Mouse (Mus musculus) skeletal muscle tissue, postnatal 0 days (tissue): ENCODE measurements around the gene Zfp235. TPM values are rescaled to one million over a fixed set of nuclear protein-coding genes. Genes with fewer than 3 reads are reported as not detected.

Source experiments
- polyA plus RNA-seq: library from polyadenylated mRNA; unstranded; fragments of >200 nt; fragmentation: Nextera tagmentation; extraction: Ambion mirVana; gene quantifications from 2 replicates; pipeline ENCODE4 v1.2.1, GENCODE M21; 2015

The Zfp235 gene
- 6.6 and 7.2 TPM in 2 replicates for polyA plus RNA-seq

DNA sequence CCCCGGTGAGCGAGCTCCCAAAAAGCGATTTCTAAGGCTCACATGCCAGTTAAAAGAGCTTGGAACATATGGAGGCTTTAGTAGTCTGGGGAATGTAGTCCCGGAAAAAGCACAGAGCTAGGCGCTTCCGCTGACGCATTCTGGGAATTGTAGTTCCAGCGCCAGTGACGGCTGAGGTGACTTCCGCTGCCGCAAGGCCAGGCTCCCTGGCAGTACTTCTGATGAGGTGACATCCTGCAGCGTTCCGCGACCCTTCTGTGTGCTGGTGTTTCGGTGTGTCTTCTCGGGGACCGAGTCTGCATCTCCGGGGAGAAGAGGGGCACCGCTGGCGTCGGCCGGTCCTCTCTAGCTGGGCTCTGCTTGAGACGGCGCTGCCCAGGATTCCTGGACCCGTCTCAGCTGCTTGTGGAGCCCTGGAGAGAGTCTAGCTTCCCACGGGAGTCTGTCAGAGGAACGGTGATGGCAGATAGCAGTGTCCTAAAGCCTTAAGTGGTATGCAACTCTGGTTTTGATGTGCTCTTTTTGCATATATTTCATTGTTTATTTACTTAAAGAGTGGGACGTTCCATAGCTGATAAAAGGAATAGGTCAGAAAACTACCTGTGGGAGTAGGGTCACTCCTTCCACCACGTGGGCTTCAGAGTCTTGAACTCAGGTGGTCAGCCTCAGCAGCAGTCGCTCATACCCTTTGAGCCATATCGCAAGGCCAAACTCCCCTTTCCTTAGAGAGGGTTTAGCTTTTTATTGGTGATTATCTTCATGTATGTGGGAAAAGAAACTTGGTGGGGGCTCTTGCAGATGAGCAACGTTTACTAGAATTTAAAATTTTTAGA is at the start of gene Zfp235:
Gene Zfp235, plus strand, starts transcription at position 174 of the 833 bp plus-strand sequence.

DNA sequence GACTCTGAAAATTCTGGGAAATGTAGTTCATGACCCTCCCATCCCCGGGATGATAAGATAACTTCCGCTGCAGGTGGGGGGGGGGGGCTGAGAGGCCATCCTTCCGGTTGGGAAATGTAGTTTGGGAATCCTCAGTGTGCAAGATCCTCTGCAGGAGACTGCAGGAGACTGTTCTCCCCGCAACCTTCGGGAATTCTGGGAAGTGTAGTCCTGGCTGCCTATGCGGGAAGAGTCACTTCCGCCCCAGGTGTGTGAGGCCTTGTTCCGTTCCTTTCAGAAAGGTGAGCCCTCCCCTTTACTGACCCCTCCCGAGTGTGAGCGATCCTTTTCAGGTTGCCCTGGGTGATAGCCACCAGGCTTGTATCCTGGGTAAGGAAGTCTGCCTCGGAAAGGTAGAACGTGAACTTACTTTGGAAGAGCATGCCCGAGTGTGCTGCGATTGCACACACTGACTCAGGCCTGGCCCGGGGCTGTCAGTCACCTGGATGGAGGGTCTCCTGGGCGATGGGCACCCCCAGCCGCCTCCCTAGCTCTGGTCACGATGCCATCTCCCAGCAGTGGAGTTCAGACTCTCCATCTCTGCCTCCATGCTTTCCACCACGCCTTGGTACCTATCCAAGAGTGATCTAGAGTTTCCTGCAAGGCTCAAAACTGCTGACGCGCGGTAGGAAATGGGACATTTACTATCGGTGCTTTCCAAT is 21.7 kb upstream of the Zfp235 start, which contains the start of gene Zfp112:
Gene Zfp112, plus strand, starts transcription at position 159 of the 701 bp plus-strand sequence.

DNA sequence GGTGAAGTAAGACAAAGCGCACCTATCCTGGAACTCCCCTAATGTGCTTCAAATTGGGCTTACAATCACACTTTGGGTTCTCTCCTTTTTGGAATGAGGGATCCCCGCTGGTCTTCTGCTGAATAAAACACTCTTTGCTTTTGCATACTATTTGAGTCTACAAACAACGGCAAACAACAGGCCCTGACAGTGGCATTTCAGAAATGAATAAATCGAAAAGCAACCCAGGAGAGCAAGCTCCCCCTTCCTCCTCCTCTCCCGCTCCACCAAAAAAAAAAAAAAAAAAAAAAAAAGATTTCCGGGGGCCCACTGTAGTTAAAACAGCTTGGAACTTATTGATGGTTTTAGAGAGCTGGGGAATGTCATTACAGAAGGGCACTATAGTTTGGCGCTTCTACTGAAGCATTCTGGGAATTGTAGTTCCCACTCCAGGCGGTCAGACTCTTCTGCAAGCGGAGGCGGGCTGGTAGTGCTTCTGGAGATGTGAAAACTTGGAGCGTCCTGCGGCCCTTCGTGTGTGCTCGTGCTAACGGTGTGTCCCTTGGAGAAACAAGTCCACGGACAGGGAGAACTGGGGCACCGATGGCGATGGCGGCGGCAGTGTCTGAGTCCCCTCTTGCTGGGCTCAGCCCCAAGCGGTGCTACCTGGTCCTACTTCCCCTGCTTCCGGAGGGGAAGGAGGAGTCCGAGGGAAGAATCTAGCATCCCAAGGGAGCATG is 40.8 kb downstream of the Zfp235 start, which contains the start of gene Zfp114:
Gene Zfp114, plus strand, starts transcription at position 443 of the 719 bp plus-strand sequence.

Other genes with a start within 250 kb of the Zfp235 start
- not detected in 2 replicates for gene Vmn1r178, start 242.2 kb upstream of the Zfp235 start, polyA plus RNA-seq
- gene Vmn1r179, start 207.2 kb upstream of the Zfp235 start, polyA plus RNA-seq, result not detected in 2 replicates
- not detected in 2 replicates for gene Vmn1r180, start 183.5 kb upstream of the Zfp235 start, polyA plus RNA-seq
- not detected in 2 replicates for gene Vmn1r181, start 159.6 kb upstream of the Zfp235 start, polyA plus RNA-seq
- gene V1rd19, start 132.5 kb upstream of the Zfp235 start, polyA plus RNA-seq, result not detected in 2 replicates
- gene Vmn1r183, start 80.9 kb upstream of the Zfp235 start, polyA plus RNA-seq, result not detected in 2 replicates
- gene Zfp180, start 52.2 kb upstream of the Zfp235 start, polyA plus RNA-seq, result 4.3 and 5.5 TPM in 2 replicates
- 3.9 and 4.4 TPM in 2 replicates for gene Zfp112, start 21.9 kb upstream of the Zfp235 start, polyA plus RNA-seq
- 0.57 and 0.59 TPM in 2 replicates for gene Zfp114, start 40.9 kb downstream of the Zfp235 start, polyA plus RNA-seq
- gene Zfp111, start 77.3 kb downstream of the Zfp235 start, polyA plus RNA-seq, result 2.2 and 2.8 TPM in 2 replicates
- 0.95 and 1.2 TPM in 2 replicates for gene Zfp109, start 103.4 kb downstream of the Zfp235 start, polyA plus RNA-seq
- 1.3 and 1.7 TPM in 2 replicates for gene Zfp108, start 120.6 kb downstream of the Zfp235 start, polyA plus RNA-seq
- 3.5 and 4.0 TPM in 2 replicates for gene Zfp93, start 136.3 kb downstream of the Zfp235 start, polyA plus RNA-seq
- gene Zfp61, start 167.1 kb downstream of the Zfp235 start, polyA plus RNA-seq, result 9.6 and 11.4 TPM in 2 replicates
- 4.2 and 5.6 TPM in 2 replicates for gene Zfp94, start 182.5 kb downstream of the Zfp235 start, polyA plus RNA-seq
- not detected in 2 replicates for gene Tescl, start 199.8 kb downstream of the Zfp235 start, polyA plus RNA-seq
- gene Lypd5, start 215.0 kb downstream of the Zfp235 start, polyA plus RNA-seq, result 5.3 TPM in 1 of 2 replicates, not detected in the other
- gene Kcnn4, start 236.1 kb downstream of the Zfp235 start, polyA plus RNA-seq, result 0.51 and 0.79 TPM in 2 replicates